ENCODE assay signal across 23 mouse cellular contexts in the genomic region with DNA sequence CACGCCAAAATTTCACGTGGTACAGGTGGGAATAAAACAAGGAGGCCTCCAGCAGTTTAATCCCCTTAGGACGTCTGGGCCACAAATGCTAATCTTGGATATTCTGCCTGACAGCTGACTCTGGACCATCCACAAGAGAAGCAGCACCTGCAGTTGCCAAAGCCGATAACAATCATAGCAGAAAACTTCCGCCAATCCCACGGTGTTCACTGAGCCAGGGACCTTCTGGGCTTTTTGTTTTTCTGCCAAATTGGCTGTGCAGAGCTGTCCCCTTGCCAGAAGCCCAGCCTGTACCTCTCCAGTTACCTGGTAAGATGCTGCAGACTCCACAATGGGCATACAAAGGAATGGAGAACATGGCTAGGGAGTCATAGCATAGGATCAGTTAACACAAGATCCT. TPM values are rescaled to one million over a fixed set of nuclear protein-coding genes. Genes with fewer than 3 reads are reported as not detected.
DNase-seq lines count a peak whose midpoint lies in the region; ATAC-seq lines count a peak whose summit lies in the region.
"Had no signal": no experiment of that assay in that cellular context is flagged by ENCODE, and none has a peak within 500 bp of the region (broad histone marks: within the 10 kb centered on the region; RNA-seq: fewer than 3 reads in every experiment).

No protein-coding gene starts in this region.

- H3K4me3 ChIP-seq in hindbrain, embryonic 15.5 days: no peak overlapping the region
- no peak overlapping the region for H3K4me3 ChIP-seq in hindbrain, embryonic 14.5 days (replicated peaks; ENCODE audit: low read length)
- H3K4me3 ChIP-seq: erythroblast, embryonic 14.5 days; lung, embryonic 15.5 days; neural tube, embryonic 12.5 days; stomach, embryonic 15.5 days had no signal

- H3K4me1 ChIP-seq in hindbrain, embryonic 15.5 days (replicated peaks): no peaks in the 10 kb centered on the region
- H3K4me1 ChIP-seq in hindbrain, embryonic 14.5 days (replicated peaks; ENCODE audit: control insufficient read depth, insufficient read depth, low read length): no peaks in the 10 kb centered on the region
- H3K4me1 ChIP-seq: lung, embryonic 15.5 days; neural tube, embryonic 12.5 days; stomach, embryonic 15.5 days had no signal

- H3K36me3 ChIP-seq in hindbrain, embryonic 15.5 days: no peaks in the 10 kb centered on the region
- H3K36me3 ChIP-seq in hindbrain, embryonic 14.5 days (replicated peaks; ENCODE audit: control insufficient read depth, insufficient read depth): no peaks in the 10 kb centered on the region
- H3K36me3 ChIP-seq: lung, embryonic 15.5 days; neural tube, embryonic 12.5 days; stomach, embryonic 15.5 days had no signal

- 0 out of 2 replicates have a peak, but pooled peaks have one; percentile 38 for ATAC-seq in hindbrain, embryonic 15.5 days (ENCODE audit: low FRiP score, low read depth)
- ATAC-seq in hindbrain, embryonic 14.5 days (ENCODE audit: low FRiP score): no peak
- no peak for ATAC-seq in inflammation-experienced regulatory T-cells, adult 6 months

- H3K27ac ChIP-seq in hindbrain, embryonic 15.5 days (replicated peaks): no peak overlapping the region
- H3K27ac ChIP-seq in hindbrain, embryonic 14.5 days: no peak overlapping the region
- H3K27ac ChIP-seq: lung, embryonic 15.5 days; neural tube, embryonic 12.5 days; stomach, embryonic 15.5 days had no signal

- no peak overlapping the region for H3K9ac ChIP-seq in hindbrain, embryonic 15.5 days
- no peak overlapping the region for H3K9ac ChIP-seq in hindbrain, embryonic 14.5 days
- H3K9ac ChIP-seq: lung, embryonic 15.5 days; neural tube, embryonic 12.5 days; stomach, embryonic 15.5 days had no signal

- no peak overlapping the region for H3K4me2 ChIP-seq in hindbrain, embryonic 15.5 days
- H3K4me2 ChIP-seq in hindbrain, embryonic 14.5 days (replicated peaks): no peak overlapping the region
- H3K4me2 ChIP-seq: liver, embryonic 11.5 days; lung, embryonic 15.5 days; neural tube, embryonic 12.5 days; stomach, embryonic 15.5 days had no signal

- no peaks in the 10 kb centered on the region for H3K27me3 ChIP-seq in hindbrain, embryonic 15.5 days
- H3K27me3 ChIP-seq in hindbrain, embryonic 14.5 days (ENCODE audit: control insufficient read depth, insufficient read depth, low read length): no peaks in the 10 kb centered on the region
- H3K27me3 ChIP-seq: lung, embryonic 15.5 days; neural tube, embryonic 12.5 days; stomach, embryonic 15.5 days had no signal

- no peaks in the 10 kb centered on the region for H3K9me3 ChIP-seq in hindbrain, embryonic 15.5 days
- no peaks in the 10 kb centered on the region for H3K9me3 ChIP-seq in hindbrain, embryonic 14.5 days (ENCODE audit: control insufficient read depth, low read length)
- H3K9me3 ChIP-seq: lung, embryonic 15.5 days; neural tube, embryonic 12.5 days; stomach, embryonic 15.5 days had no signal

- DNase-seq in hindbrain, embryonic 14.5 days (ENCODE audit: low spot score): no peak
- DNase-seq in testis, postnatal 14 days (ENCODE audit: low spot score): peak; percentile 19
- DNase-seq in testis, postnatal 10 days (ENCODE audit: low spot score): no peak
- DNase-seq in cerebellum, adult 9-11 months: peak; percentile 97
- DNase-seq in layer of hippocampus, adult 18-20 months (ENCODE audit: low spot score in 2 of 2): no peak
- DNase-seq in adrenal gland, adult (ENCODE audit: inconsistent age in 2 of 2, low spot score in 1 of 2): no peak
- DNase-seq: B cell, adult 2 months; embryo, embryonic 11 days; kidney, adult 11 months; kidney, postnatal 25 days; thymus, postnatal 4 days had no signal

- WGBS in hindbrain, embryonic 15.5 days: 58% methylated on average over 6 of the region's 6 CpGs
- 55% methylated on average over 6 of the region's 6 CpGs for WGBS in hindbrain, embryonic 14.5 days

RNA-seq across cellular contexts. Expression of gene Dapl1, which starts 37.8 kb away (rescaled TPM):
- 1.2 and 1.7 TPM in 2 replicates for polyA plus RNA-seq in hindbrain, embryonic 15.5 days (2015; fragmentation: Nextera tagmentation; extraction: Ambion mirVana)
- polyA plus RNA-seq in hindbrain, embryonic 14.5 days (2014; fragmentation: Nextera tagmentation; extraction: Ambion mirVana): 0.53 TPM in 1 of 2 replicates, not detected in the other
- total RNA-seq in layer of hippocampus, adult 18-20 months (2021): not detected
- 10 to 100 TPM in 2 of 3 experiments, not detected in 1; 14.2 to 23.9 TPM for polyA plus RNA-seq in inflammation-experienced regulatory T-cells, adult 6 months (2017; shearing (Covaris generic))
- total RNA-seq: adrenal gland, adult 2 months; hematopoietic stem cell, adult 5-6 weeks; layer of hippocampus, postnatal 14 days; megakaryocyte progenitor cell, adult 5-6 weeks had no signal
- polyA plus RNA-seq: adrenal gland, adult 2 months; erythroblast, embryonic 14.5 days; neural tube, embryonic 12.5 days; small intestine, adult 2 months had no signal

Comparison
In these comparisons a context has a peak if more than half of its experiments do, and no peak if none do; other contexts are left out.
1. DNase-seq: peak in testis, postnatal 14 days (single experiment) and cerebellum, adult 9-11 months (single experiment); none in hindbrain, embryonic 14.5 days (single experiment), testis, postnatal 10 days (single experiment), layer of hippocampus, adult 18-20 months (0 of 2) and adrenal gland, adult (0 of 2).